Mouse (Mus musculus): ENCODE measurements around the gene Cdh22. TPM values are rescaled to one million over a fixed set of nuclear protein-coding genes. Genes with fewer than 3 reads are reported as not detected.

The Cdh22 gene
- polyA plus RNA-seq, 1 experiment from 2014 or later, result 15.4 TPM

DNA sequence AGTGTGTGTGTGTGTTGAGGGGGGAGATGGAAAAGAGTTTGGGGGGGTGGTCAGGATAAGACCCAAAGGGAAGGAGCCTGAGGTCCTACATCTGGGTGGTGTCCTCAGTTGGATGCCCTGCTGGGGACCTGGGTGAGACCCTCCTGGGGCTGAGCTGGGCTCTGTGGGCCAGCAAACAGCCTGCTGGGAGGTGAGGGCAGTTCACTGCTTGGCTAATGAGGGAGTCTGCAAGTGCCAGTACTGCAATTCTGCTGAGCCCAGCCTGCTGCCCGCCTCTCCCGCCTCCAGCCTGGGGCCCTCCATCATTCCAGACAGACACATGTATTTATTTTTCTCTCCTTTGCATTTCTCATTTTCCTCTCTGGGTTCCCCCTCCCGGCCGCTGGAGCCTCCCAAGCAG lies 76.3 kb downstream of the Cdh22 start:
- no peak overlapping the region for H3K4me2 ChIP-seq (ENCODE audit: low read length)
- no peaks in the 10 kb centered on the region for H3K27me3 ChIP-seq (ENCODE audit: control insufficient read depth, insufficient read depth, low read depth, low read length)
- no peak overlapping the region for H3K9ac ChIP-seq (ENCODE audit: low read depth, low read length)
- 34% methylated on average over 4 of the region's 4 CpGs for WGBS
- peak overlapping the region; percentile 60 for H3K27ac ChIP-seq (ENCODE audit: low read length)
- no peaks in the 10 kb centered on the region for H3K36me3 ChIP-seq (ENCODE audit: control insufficient read depth, insufficient read depth, low read length)
- peaks cover 13% of the 10 kb centered on the region for H3K4me1 ChIP-seq (ENCODE audit: control insufficient read depth, insufficient read depth, low read length)
- peak; percentile 61; the same call in 1 of the 2 replicates for ATAC-seq
- no peak overlapping the region for H3K4me3 ChIP-seq (ENCODE audit: low read depth, low read length)
- H3K9me3 ChIP-seq (replicated peaks; ENCODE audit: control insufficient read depth, low read length, poor library complexity, severe bottlenecking), result no peaks in the 10 kb centered on the region

DNA sequence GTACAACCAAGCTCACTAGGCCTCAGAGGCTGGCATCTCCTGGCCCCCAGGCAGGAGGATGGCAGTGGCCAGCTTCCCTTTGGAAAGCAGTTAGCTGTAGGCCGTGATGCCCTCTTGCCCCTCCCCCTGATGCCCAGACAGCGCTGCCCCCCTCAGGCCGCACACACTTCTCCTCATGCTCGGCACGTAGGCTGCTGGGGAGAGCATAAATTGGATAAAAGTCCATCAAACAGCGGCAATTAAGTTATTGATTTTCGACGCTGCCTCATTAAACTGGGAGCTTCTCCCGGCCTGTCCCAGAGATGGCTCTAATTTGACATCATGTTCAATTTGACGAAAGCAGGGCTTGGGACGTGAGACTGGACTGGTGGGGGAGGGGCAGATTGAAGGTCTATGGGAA lies 76.8 kb downstream of the Cdh22 start:
- Histone ChIP-seq H3K27me3 (ENCODE audit: control insufficient read depth, insufficient read depth, low read depth, low read length) (no peaks in the 10 kb centered on the region), H3K4me2 (ENCODE audit: low read length) (no peak overlapping the region), H3K36me3 (ENCODE audit: control insufficient read depth, insufficient read depth, low read length) (no peaks in the 10 kb centered on the region), H3K9ac (ENCODE audit: low read depth, low read length) (no peak overlapping the region), H3K27ac (ENCODE audit: low read length) (no peak overlapping the region), H3K4me1 (ENCODE audit: control insufficient read depth, insufficient read depth, low read length) (peaks cover 16% of the 10 kb centered on the region), H3K4me3 (ENCODE audit: low read depth, low read length) (no peak overlapping the region), H3K9me3 (replicated peaks; ENCODE audit: control insufficient read depth, low read length, poor library complexity, severe bottlenecking) (no peaks in the 10 kb centered on the region)
- ATAC-seq, result no peak
- 30% methylated on average over 11 of the region's 11 CpGs for WGBS

- no peak overlapping the region for H3K27ac ChIP-seq (ENCODE audit: low read length)
- 0 out of 2 replicates have a peak, but pooled peaks have one; percentile 30 for ATAC-seq
- WGBS, result 38% methylated on average over 12 of the region's 12 CpGs
- no peak overlapping the region for H3K4me2 ChIP-seq (ENCODE audit: low read length)
- no peaks in the 10 kb centered on the region for H3K27me3 ChIP-seq (ENCODE audit: control insufficient read depth, insufficient read depth, low read depth, low read length)
- no peaks in the 10 kb centered on the region for H3K9me3 ChIP-seq (replicated peaks; ENCODE audit: control insufficient read depth, low read length, poor library complexity, severe bottlenecking)
- no peaks in the 10 kb centered on the region for H3K36me3 ChIP-seq (ENCODE audit: control insufficient read depth, insufficient read depth, low read length)
- H3K4me3 ChIP-seq (ENCODE audit: low read depth, low read length), result no peak overlapping the region
- peaks cover 8% of the 10 kb centered on the region; the same call in 1 of the 2 replicates for H3K4me1 ChIP-seq (ENCODE audit: control insufficient read depth, insufficient read depth, low read length)
- 0 out of 2 replicates have a peak overlapping the region, but pooled peaks have one; percentile 8 for H3K9ac ChIP-seq (ENCODE audit: low read depth, low read length)
These were observed 81.6 kb downstream of the Cdh22 start for GRCm38 (mm10) chr2:165153006-165153405.

DNA sequence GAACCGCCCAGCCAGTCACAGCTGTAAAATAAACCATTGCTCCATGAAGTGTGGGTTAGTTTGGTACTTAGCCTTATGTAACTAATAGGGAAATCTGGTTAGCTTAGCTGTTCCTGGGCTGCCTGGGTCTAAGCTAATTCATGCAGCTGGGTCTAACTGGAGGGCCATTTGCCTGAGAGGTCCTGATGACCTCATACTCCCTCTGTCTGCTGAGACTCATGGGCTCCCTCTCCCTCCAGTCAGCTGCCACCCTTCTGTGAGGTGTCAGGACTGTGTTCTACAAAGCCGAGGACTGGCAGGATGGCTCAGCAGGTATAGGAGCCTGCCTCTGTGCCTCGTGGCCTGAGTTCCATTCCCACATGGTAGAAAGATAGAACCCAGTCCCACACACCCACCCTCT lies 84.9 kb downstream of the Cdh22 start:
- WGBS, result 79% methylated on average over 3 of the region's 3 CpGs
- H3K4me2 ChIP-seq (ENCODE audit: low read length), result no peak overlapping the region
- H3K4me1 ChIP-seq (ENCODE audit: control insufficient read depth, insufficient read depth, low read length), result peaks cover 5% of the 10 kb centered on the region; the same call in 1 of the 2 replicates
- H3K9ac ChIP-seq (ENCODE audit: low read depth, low read length), result no peak overlapping the region
- H3K36me3 ChIP-seq (ENCODE audit: control insufficient read depth, insufficient read depth, low read length), result no peaks in the 10 kb centered on the region
- no peaks in the 10 kb centered on the region for H3K27me3 ChIP-seq (ENCODE audit: control insufficient read depth, insufficient read depth, low read depth, low read length)
- ATAC-seq, result no peak
- H3K4me3 ChIP-seq (ENCODE audit: low read depth, low read length), result no peak overlapping the region
- no peak overlapping the region; the same call in 1 of the 2 replicates for H3K27ac ChIP-seq (ENCODE audit: low read length)
- no peaks in the 10 kb centered on the region for H3K9me3 ChIP-seq (replicated peaks; ENCODE audit: control insufficient read depth, low read length, poor library complexity, severe bottlenecking)

GRCm38 (mm10) chr2:165145821-165146220 lies 88.8 kb downstream of the Cdh22 start:
- Histone ChIP-seq H3K9ac (ENCODE audit: low read depth, low read length) (no peak overlapping the region), H3K27me3 (ENCODE audit: control insufficient read depth, insufficient read depth, low read depth, low read length) (no peaks in the 10 kb centered on the region), H3K9me3 (replicated peaks; ENCODE audit: control insufficient read depth, low read length, poor library complexity, severe bottlenecking) (no peaks in the 10 kb centered on the region), H3K27ac (ENCODE audit: low read length) (no peak overlapping the region), H3K4me3 (ENCODE audit: low read depth, low read length) (no peak overlapping the region), H3K36me3 (ENCODE audit: control insufficient read depth, insufficient read depth, low read length) (no peaks in the 10 kb centered on the region), H3K4me2 (ENCODE audit: low read length) (no peak overlapping the region), H3K4me1 (ENCODE audit: control insufficient read depth, insufficient read depth, low read length) (no peaks in the 10 kb centered on the region)
- 49% methylated on average over 13 of the region's 13 CpGs for WGBS
- ATAC-seq, result no peak

GRCm38 (mm10) chr2:165143487-165143886 lies 91.2 kb downstream of the Cdh22 start:
- H3K9ac ChIP-seq (ENCODE audit: low read depth, low read length), result no peak overlapping the region
- WGBS, result 84% methylated on average over 14 of the region's 14 CpGs
- ATAC-seq, result no peak

GRCm38 (mm10) chr2:165136049-165136448 lies 98.6 kb downstream of the Cdh22 start:
- peak overlapping the region; percentile 56 for H3K27ac ChIP-seq (ENCODE audit: low read length)
- peak; percentile 59 for ATAC-seq
- H3K4me1 ChIP-seq (ENCODE audit: control insufficient read depth, insufficient read depth, low read length), result peaks cover 40% of the 10 kb centered on the region
- no peak overlapping the region for H3K4me2 ChIP-seq (ENCODE audit: low read length)
- H3K9me3 ChIP-seq (replicated peaks; ENCODE audit: control insufficient read depth, low read length, poor library complexity, severe bottlenecking), result no peaks in the 10 kb centered on the region
- 6% methylated on average over 16 of the region's 16 CpGs for WGBS
- H3K27me3 ChIP-seq (ENCODE audit: control insufficient read depth, insufficient read depth, low read depth, low read length), result no peaks in the 10 kb centered on the region
- no peaks in the 10 kb centered on the region for H3K36me3 ChIP-seq (ENCODE audit: control insufficient read depth, insufficient read depth, low read length)
- no peak overlapping the region for H3K4me3 ChIP-seq (ENCODE audit: low read depth, low read length)
- peak overlapping the region; percentile 2; the same call in 1 of the 2 replicates for H3K9ac ChIP-seq (ENCODE audit: low read depth, low read length)

More at GRCm38 (mm10) chr2:165143487-165143886, 91.2 kb downstream of the Cdh22 start:
- no peak overlapping the region for H3K4me3 ChIP-seq (ENCODE audit: low read depth, low read length)
- H3K9me3 ChIP-seq (replicated peaks; ENCODE audit: control insufficient read depth, low read length, poor library complexity, severe bottlenecking), result no peaks in the 10 kb centered on the region
- H3K4me1 ChIP-seq (ENCODE audit: control insufficient read depth, insufficient read depth, low read length), result peaks cover 3% of the 10 kb centered on the region; the same call in 1 of the 2 replicates
- no peak overlapping the region for H3K4me2 ChIP-seq (ENCODE audit: low read length)
- no peaks in the 10 kb centered on the region for H3K27me3 ChIP-seq (ENCODE audit: control insufficient read depth, insufficient read depth, low read depth, low read length)
- H3K36me3 ChIP-seq (ENCODE audit: control insufficient read depth, insufficient read depth, low read length), result no peaks in the 10 kb centered on the region
- no peak overlapping the region for H3K27ac ChIP-seq (ENCODE audit: low read length)

- peaks cover 38% of the 10 kb centered on the region for H3K4me1 ChIP-seq (ENCODE audit: control insufficient read depth, insufficient read depth, low read length)
- H3K9me3 ChIP-seq (replicated peaks; ENCODE audit: control insufficient read depth, low read length, poor library complexity, severe bottlenecking), result no peaks in the 10 kb centered on the region
- no peaks in the 10 kb centered on the region for H3K27me3 ChIP-seq (ENCODE audit: control insufficient read depth, insufficient read depth, low read depth, low read length)
- ATAC-seq, result peak; percentile 7; the same call in 1 of the 2 replicates
- WGBS, result 3% methylated on average over 15 of the region's 15 CpGs
- no peaks in the 10 kb centered on the region for H3K36me3 ChIP-seq (ENCODE audit: control insufficient read depth, insufficient read depth, low read length)
- peak overlapping the region; percentile 20; the same call in 1 of the 2 replicates for H3K9ac ChIP-seq (ENCODE audit: low read depth, low read length)
- peak overlapping the region; percentile 5; the same call in 1 of the 2 replicates for H3K4me2 ChIP-seq (ENCODE audit: low read length)
- H3K4me3 ChIP-seq (ENCODE audit: low read depth, low read length), result no peak overlapping the region
- H3K27ac ChIP-seq (ENCODE audit: low read length), result peak overlapping the region; percentile 73
These were observed 101.1 kb downstream of the Cdh22 start for GRCm38 (mm10) chr2:165133566-165133965.

DNA sequence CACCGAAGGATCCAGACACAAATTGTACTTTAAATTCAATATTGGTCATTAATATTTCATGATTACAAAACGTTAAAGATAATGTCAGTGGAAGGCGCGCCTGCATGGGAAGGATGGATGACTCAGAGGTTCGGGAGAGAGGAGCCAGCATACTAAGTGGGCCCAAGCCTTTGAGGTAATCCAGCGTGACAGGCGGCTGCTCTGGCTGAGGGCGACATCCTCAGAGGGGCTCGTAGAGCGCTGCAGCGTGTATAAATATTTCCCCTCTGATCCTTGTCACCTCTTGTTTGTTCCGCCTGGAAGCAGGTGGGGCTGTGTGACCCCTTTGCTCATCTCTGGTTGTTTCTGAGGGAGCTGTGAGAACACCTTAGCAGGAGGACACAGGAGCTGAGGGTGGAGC lies 103.2 kb downstream of the Cdh22 start:
- Histone ChIP-seq H3K4me1 (ENCODE audit: control insufficient read depth, insufficient read depth, low read length) (peaks cover 27% of the 10 kb centered on the region), H3K9ac (ENCODE audit: low read depth, low read length) (peak overlapping the region; percentile 36; the same call in 1 of the 2 replicates), H3K9me3 (replicated peaks; ENCODE audit: control insufficient read depth, low read length, poor library complexity, severe bottlenecking) (no peaks in the 10 kb centered on the region), H3K4me3 (ENCODE audit: low read depth, low read length) (no peak overlapping the region), H3K4me2 (ENCODE audit: low read length) (no peak overlapping the region), H3K27me3 (ENCODE audit: control insufficient read depth, insufficient read depth, low read depth, low read length) (no peaks in the 10 kb centered on the region), H3K36me3 (ENCODE audit: control insufficient read depth, insufficient read depth, low read length) (no peaks in the 10 kb centered on the region), H3K27ac (ENCODE audit: low read length) (no peak overlapping the region; the same call in none of the 2 replicates)
- ATAC-seq, result no peak; the same call in 1 of the 2 replicates
- 11% methylated on average over 12 of the region's 12 CpGs for WGBS

Measured in midbrain, embryonic 16.5 days (tissue).